Mouse (Mus musculus) midbrain, embryonic 12.5 days (tissue): ENCODE data around the gene Zfp296. TPM values are rescaled to one million over a fixed set of nuclear protein-coding genes. Genes with fewer than 3 reads are reported as not detected.

Source experiments
- ATAC-seq: fragments of 200-750 bp; cut with Nextera tagmentation; 2 replicates; pipeline ENCODE4 v1.8.0; 2017; ENCODE audit warnings: low read depth, moderate TSS enrichment, moderate library complexity; ENCODE audit not compliant: low FRiP score
- H3K27ac ChIP-seq: fragments of 300-500 bp; sonication (generic); replicated peaks from 2 replicates; pipeline ENCODE4 v1.5.1; 2016; ENCODE audit warnings: mild to moderate bottlenecking
- H3K27me3 ChIP-seq: fragments of 300-500 bp; sonication (generic); 2 replicates; pipeline ENCODE4 v1.6.1; 2016; ENCODE audit warnings: mild to moderate bottlenecking
- H3K36me3 ChIP-seq: fragments of 300-500 bp; sonication (generic); 2 replicates; pipeline ENCODE4 v1.6.1; 2016
- H3K4me1 ChIP-seq: fragments of 300-500 bp; sonication (generic); 2 replicates; pipeline ENCODE4 v1.6.1; 2016
- H3K4me2 ChIP-seq: fragments of 300-500 bp; sonication (generic); replicated peaks from 2 replicates; pipeline ENCODE4 v1.6.1; 2016; ENCODE audit warnings: mild to moderate bottlenecking, moderate library complexity
- H3K4me3 ChIP-seq: fragments of 300-500 bp; sonication (generic); 2 replicates; pipeline ENCODE4 v1.5.1; 2016; ENCODE audit warnings: mild to moderate bottlenecking
- H3K9ac ChIP-seq: fragments of 300-500 bp; sonication (generic); replicated peaks from 2 replicates; pipeline ENCODE4 v1.6.1; 2016; ENCODE audit warnings: mild to moderate bottlenecking, moderate library complexity
- H3K9me3 ChIP-seq: fragments of 300-500 bp; sonication (generic); 2 replicates; pipeline ENCODE4 v1.6.1; 2016; ENCODE audit warnings: mild to moderate bottlenecking
- WGBS: fragments of 180-500 bp; shearing (Covaris S2); methylation state at CpG from one replicate; pipeline ENCODE4 v1.1.7; 2016; 5-methylcytosine and 5-hydroxymethylcytosine counted together
- polyA plus RNA-seq: library from polyadenylated mRNA; unstranded; fragments of >200 nt; fragmentation: Nextera tagmentation; extraction: Ambion mirVana; gene quantifications from 2 replicates; pipeline ENCODE4 v1.2.1, GENCODE M21; 2016

Gene Zfp296
- 0.14 and 0.27 TPM in 2 replicates for polyA plus RNA-seq

- WGBS = 1% methylated on average over 56 of the region's 56 CpGs
- peaks cover 22% of the 10 kb centered on the region for H3K36me3 ChIP-seq
- peak within 1 kb of the TSS; percentile 51 for H3K4me2 ChIP-seq
- H3K4me1 ChIP-seq = peaks cover 24% of the 10 kb centered on the region
- H3K27me3 ChIP-seq = peaks cover 62% of the 10 kb centered on the region
- ATAC-seq = no peak
- H3K27ac ChIP-seq = no peak within 1 kb of the TSS
- no peaks in the 10 kb centered on the region for H3K9me3 ChIP-seq
- H3K9ac ChIP-seq = no peak within 1 kb of the TSS; the same call in 1 of the 2 replicates
- peak within 1 kb of the TSS; percentile 35 for H3K4me3 ChIP-seq
Observed at GRCm38 (mm10) chr7:19577141-19577852, at the start of gene Zfp296, which contains the start of gene Gemin7. TSS of gene Zfp296 (plus strand) at chr7:19577287. TSS of gene Gemin7 (minus strand) at chr7:19577595.

GRCm38 (mm10) chr7:19531077-19531476, 46.0 kb upstream of the Zfp296 start:
- WGBS = 81% methylated on average over 10 of the region's 10 CpGs
- ATAC-seq = no peak
- H3K36me3 ChIP-seq = peaks cover 70% of the 10 kb centered on the region

GRCm38 (mm10) chr7:19532240-19532639, 44.8 kb upstream of the Zfp296 start:
- Histone ChIP-seq H3K4me3 (no peak overlapping the region), H3K9ac (no peak overlapping the region), H3K4me1 (no peaks in the 10 kb centered on the region), H3K27me3 (no peaks in the 10 kb centered on the region), H3K4me2 (no peak overlapping the region), H3K9me3 (no peaks in the 10 kb centered on the region), H3K36me3 (peaks cover 70% of the 10 kb centered on the region), H3K27ac (no peak overlapping the region)
- no peak for ATAC-seq
- WGBS = 95% methylated on average over 14 of the region's 14 CpGs

More at GRCm38 (mm10) chr7:19531077-19531476, 46.0 kb upstream of the Zfp296 start:
- no peaks in the 10 kb centered on the region for H3K4me1 ChIP-seq
- H3K9ac ChIP-seq = no peak overlapping the region
- H3K27ac ChIP-seq = no peak overlapping the region
- H3K4me3 ChIP-seq = no peak overlapping the region
- H3K9me3 ChIP-seq = no peaks in the 10 kb centered on the region
- H3K4me2 ChIP-seq = no peak overlapping the region
- H3K27me3 ChIP-seq = 0 out of 2 replicates have a peak, but pooled peaks cover 3% of the 10 kb centered on the region

- Histone ChIP-seq H3K27ac (no peak overlapping the region), H3K4me3 (no peak overlapping the region), H3K36me3 (peaks cover 59% of the 10 kb centered on the region), H3K4me2 (no peak overlapping the region), H3K4me1 (0 out of 2 replicates have a peak, but pooled peaks cover 3% of the 10 kb centered on the region), H3K9ac (no peak overlapping the region), H3K9me3 (no peaks in the 10 kb centered on the region), H3K27me3 (no peaks in the 10 kb centered on the region)
- 98% methylated on average over 10 of the region's 10 CpGs for WGBS
- ATAC-seq = no peak
Observed at GRCm38 (mm10) chr7:19534676-19535075, 42.4 kb upstream of the Zfp296 start.

GRCm38 (mm10) chr7:19540771-19541566, 36.1 kb upstream of the Zfp296 start:
- Histone ChIP-seq H3K4me2 (no peak overlapping the region), H3K4me3 (no peak overlapping the region), H3K36me3 (no peaks in the 10 kb centered on the region), H3K27ac (no peak overlapping the region), H3K9ac (no peak overlapping the region), H3K4me1 (peaks cover 16% of the 10 kb centered on the region), H3K27me3 (no peaks in the 10 kb centered on the region), H3K9me3 (no peaks in the 10 kb centered on the region)
- no peak for ATAC-seq
- WGBS = 92% methylated on average over 2 of the region's 2 CpGs

GRCm38 (mm10) chr7:19541681-19542154, 35.4 kb upstream of the Zfp296 start:
- Histone ChIP-seq H3K27ac (0 out of 2 replicates have a peak overlapping the region, but pooled peaks have one; percentile 39), H3K4me2 (no peak overlapping the region), H3K36me3 (no peaks in the 10 kb centered on the region), H3K4me3 (no peak overlapping the region), H3K9me3 (no peaks in the 10 kb centered on the region), H3K27me3 (no peaks in the 10 kb centered on the region), H3K4me1 (peaks cover 16% of the 10 kb centered on the region), H3K9ac (no peak overlapping the region)
- 88% methylated on average over 7 of the region's 7 CpGs for WGBS
- ATAC-seq = no peak; the same call in 1 of the 2 replicates

- H3K4me2 ChIP-seq = no peak overlapping the region; the same call in 1 of the 2 replicates
Observed at GRCm38 (mm10) chr7:19542155-19542691, 34.9 kb upstream of the Zfp296 start.

GRCm38 (mm10) chr7:19543584-19543983, 33.5 kb upstream of the Zfp296 start:
- Histone ChIP-seq H3K4me3 (no peak overlapping the region), H3K9me3 (no peaks in the 10 kb centered on the region), H3K27me3 (no peaks in the 10 kb centered on the region), H3K27ac (no peak overlapping the region), H3K36me3 (no peaks in the 10 kb centered on the region), H3K4me1 (peaks cover 13% of the 10 kb centered on the region), H3K9ac (no peak overlapping the region), H3K4me2 (no peak overlapping the region)
- no peak for ATAC-seq
- 63% methylated on average over 6 of the region's 6 CpGs for WGBS

More at GRCm38 (mm10) chr7:19542155-19542691, 34.9 kb upstream of the Zfp296 start:
- Histone ChIP-seq H3K4me3 (no peak overlapping the region), H3K27ac (0 out of 2 replicates have a peak overlapping the region, but pooled peaks have one; percentile 39), H3K9ac (no peak overlapping the region), H3K4me1 (peaks cover 16% of the 10 kb centered on the region), H3K9me3 (no peaks in the 10 kb centered on the region), H3K36me3 (no peaks in the 10 kb centered on the region), H3K27me3 (no peaks in the 10 kb centered on the region)
- 70% methylated on average over 8 of the region's 8 CpGs for WGBS
- peak; percentile 79 for ATAC-seq

- H3K27me3 ChIP-seq = no peaks in the 10 kb centered on the region
- 85% methylated on average over 3 of the region's 3 CpGs for WGBS
- ATAC-seq = no peak
- H3K27ac ChIP-seq = peak overlapping the region; percentile 15; the same call in 1 of the 2 replicates
- no peaks in the 10 kb centered on the region for H3K36me3 ChIP-seq
- H3K4me3 ChIP-seq = no peak overlapping the region
- no peak overlapping the region for H3K9ac ChIP-seq
- peaks cover 13% of the 10 kb centered on the region for H3K4me1 ChIP-seq
- H3K9me3 ChIP-seq = no peaks in the 10 kb centered on the region
- no peak overlapping the region for H3K4me2 ChIP-seq
Observed at GRCm38 (mm10) chr7:19546007-19546406, 31.1 kb upstream of the Zfp296 start.

GRCm38 (mm10) chr7:19547344-19547969, 29.6 kb upstream of the Zfp296 start:
- 73% methylated on average over 2 of the region's 2 CpGs for WGBS
- Histone ChIP-seq H3K9ac (no peak overlapping the region), H3K4me1 (peaks cover 3% of the 10 kb centered on the region), H3K27me3 (no peaks in the 10 kb centered on the region), H3K27ac (no peak overlapping the region), H3K36me3 (no peaks in the 10 kb centered on the region), H3K9me3 (no peaks in the 10 kb centered on the region), H3K4me3 (no peak overlapping the region), H3K4me2 (no peak overlapping the region)
- no peak for ATAC-seq

- Histone ChIP-seq H3K9ac (no peak overlapping the region), H3K27me3 (no peaks in the 10 kb centered on the region), H3K4me2 (no peak overlapping the region), H3K36me3 (peaks cover 17% of the 10 kb centered on the region), H3K4me3 (no peak overlapping the region), H3K9me3 (no peaks in the 10 kb centered on the region), H3K4me1 (no peaks in the 10 kb centered on the region), H3K27ac (no peak overlapping the region)
- ATAC-seq = no peak
- WGBS = 92% methylated on average over 10 of the region's 10 CpGs
Observed at GRCm38 (mm10) chr7:19549394-19549793, 27.7 kb upstream of the Zfp296 start.
